Mouse (Mus musculus) liver, embryonic 14.5 days (tissue): ENCODE data around the gene Aven. TPM values are rescaled to one million over a fixed set of nuclear protein-coding genes. Genes with fewer than 3 reads are reported as not detected.
"Not testable (repeated sequence)": the region's sequence is repeated elsewhere in the genome, so short reads cannot be mapped to it uniquely, and the experiment has no call there.

ENCODE experiments used
- ATAC-seq: fragments of 200-750 bp; cut with Nextera tagmentation; 2 replicates; pipeline ENCODE4 v1.8.0; 2017; ENCODE audit warnings: moderate number of reproducible peaks, mild to moderate bottlenecking, moderate library complexity; ENCODE audit not compliant: insufficient read depth
- DNase-seq, 3 experiments: peaks; one replicate each; pipeline ENCODE4 v3.0.0-alpha.2; 2012 to 2013; ENCODE audit warnings: low read depth in 3 of 3, low spot score in 3 of 3
- H3K27ac ChIP-seq: fragments of 300-500 bp; sonication (generic); 2 replicates; pipeline ENCODE4 v1.5.1; 2014; ENCODE audit warnings: moderate library complexity, mild to moderate bottlenecking, control low read depth, inconsistent platforms
- H3K27me3 ChIP-seq: fragments of 300-500 bp; sonication (generic); 2 replicates; pipeline ENCODE4 v1.6.1; 2014; ENCODE audit warnings: mild to moderate bottlenecking, low read length, moderate library complexity; ENCODE audit not compliant: control insufficient read depth, insufficient read depth
- H3K36me3 ChIP-seq: fragments of 300-500 bp; sonication (generic); replicated peaks from 2 replicates; pipeline ENCODE4 v1.6.1; 2014; ENCODE audit warnings: low read depth; ENCODE audit not compliant: control insufficient read depth, insufficient read depth
- H3K4me1 ChIP-seq, 2 experiments: fragments of 200-500 bp in 1 of 2; fragments of 300-500 bp in 1 of 2; sonication (generic) in 1 of 2; replicated peaks; 2 replicates each; pipeline ENCODE4 v1.6.1; 2012 to 2014; ENCODE audit warnings: antibody characterized with exemption in 1 of 2, inconsistent platforms in 1 of 2, low read length in 1 of 2; ENCODE audit not compliant: control insufficient read depth in 2 of 2, insufficient read depth in 2 of 2
- H3K4me2 ChIP-seq: fragments of 300-500 bp; sonication (generic); 2 replicates; pipeline ENCODE4 v1.6.1; 2014; ENCODE audit warnings: low read depth, mild to moderate bottlenecking, control low read depth, moderate library complexity
- H3K4me3 ChIP-seq, 2 experiments: fragments of 200-500 bp in 1 of 2; fragments of 300-500 bp in 1 of 2; sonication (generic) in 1 of 2; 2 replicates each; pipeline ENCODE4 v1.5.1; 2012 to 2014; ENCODE audit warnings: low read depth in 2 of 2, low read length in 2 of 2, mild to moderate bottlenecking in 2 of 2, control low read depth in 1 of 2, inconsistent platforms in 1 of 2, moderate library complexity in 1 of 2; ENCODE audit not compliant: insufficient read depth in 1 of 2
- H3K9ac ChIP-seq: fragments of 300-500 bp; sonication (generic); replicated peaks from 2 replicates; pipeline ENCODE4 v1.6.1; 2014; ENCODE audit warnings: mild to moderate bottlenecking, control low read depth, moderate library complexity
- H3K9me3 ChIP-seq: fragments of 300-500 bp; sonication (generic); 2 replicates; pipeline ENCODE4 v1.6.1; 2016; ENCODE audit warnings: low read length, mixed read lengths; ENCODE audit not compliant: control insufficient read depth
- CTCF ChIP-seq: IDR thresholded peaks from 2 replicates; pipeline ENCODE4 v1.5.1; 2016; ENCODE audit warnings: antibody characterized with exemption, low read depth, control low read depth
- EP300 ChIP-seq: IDR thresholded peaks from 2 replicates; pipeline ENCODE4 v1.6.1; 2016; ENCODE audit warnings: antibody characterized with exemption, low read depth
- WGBS: fragments of 180-500 bp; shearing (Covaris S2); extraction: QIAGEN DNeasy Blood & Tissue Kit; methylation state at CpG from one replicate; pipeline ENCODE4 v1.1.7; 2014; ENCODE audit not compliant: insufficient replicate concordance; 5-methylcytosine and 5-hydroxymethylcytosine counted together
- polyA plus RNA-seq, 2 experiments: library from polyadenylated mRNA; depleted of rRNA in 1 of 2; stranded (reverse) in 1 of 2; unstranded in 1 of 2; fragments of >200 nt; fragmentation: Nextera tagmentation in 1 of 2; extraction: Ambion mirVana in 1 of 2; gene quantifications; 2 replicates each; pipeline versions ENCODE4 v1.2.1 to v1.2.3; 2012 to 2014

Gene Aven
- polyA plus RNA-seq, 2 experiments: 5.9 to 8.6 TPM

DNA sequence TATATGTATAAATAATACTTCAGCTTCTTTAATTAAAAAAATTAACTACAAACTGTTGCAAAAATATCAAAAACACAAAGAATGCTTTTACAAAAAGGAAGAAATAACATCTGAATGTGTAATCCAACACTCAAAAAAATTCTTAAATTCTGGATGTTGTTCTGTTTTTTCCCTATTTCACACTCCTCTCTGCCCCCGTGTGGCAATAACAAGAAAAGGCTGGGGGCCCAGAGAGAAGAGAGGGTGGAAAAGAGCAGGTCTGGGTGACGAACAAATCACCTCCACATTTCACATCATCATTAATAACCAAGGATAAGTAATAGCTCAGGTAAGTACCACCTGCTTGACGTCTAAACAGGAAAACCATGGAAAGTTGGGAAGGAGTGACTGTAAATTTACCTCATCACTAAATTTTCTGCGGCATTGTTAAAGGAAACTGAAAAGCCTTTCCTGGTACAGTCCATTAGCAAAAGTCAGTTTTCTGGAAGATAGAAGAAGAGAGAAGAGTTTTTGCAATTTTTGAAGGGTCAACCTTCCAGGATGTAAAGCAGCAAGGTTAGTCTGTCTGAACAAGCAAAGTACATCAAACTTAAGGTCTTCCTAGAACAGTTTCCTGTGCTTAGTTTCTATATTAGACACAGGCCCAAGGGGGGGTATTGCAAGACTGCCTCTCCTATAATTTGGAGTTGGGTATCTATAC is 43.0 kb upstream of the Aven start:
- no peak overlapping the region for H3K4me3 ChIP-seq
- no peak for ATAC-seq
- no peak for TF ChIP-seq EP300
- TF ChIP-seq CTCF: peak; percentile 48
- H3K36me3 ChIP-seq: no peaks in the 10 kb centered on the region
- no peak overlapping the region for H3K9ac ChIP-seq
- no peaks in the 10 kb centered on the region for H3K27me3 ChIP-seq
- H3K9me3 ChIP-seq: no peaks in the 10 kb centered on the region
- WGBS: 26% methylated on average over 4 of the region's 4 CpGs
- H3K4me2 ChIP-seq: no peak overlapping the region
- DNase-seq: peak in 1 of 3 experiments; percentile 22
- peaks cover 0 to 2% of the 10 kb centered on the region in 2 experiments; a peak in 2 of 4 replicates for H3K4me1 ChIP-seq
- no peak overlapping the region for H3K27ac ChIP-seq

DNA sequence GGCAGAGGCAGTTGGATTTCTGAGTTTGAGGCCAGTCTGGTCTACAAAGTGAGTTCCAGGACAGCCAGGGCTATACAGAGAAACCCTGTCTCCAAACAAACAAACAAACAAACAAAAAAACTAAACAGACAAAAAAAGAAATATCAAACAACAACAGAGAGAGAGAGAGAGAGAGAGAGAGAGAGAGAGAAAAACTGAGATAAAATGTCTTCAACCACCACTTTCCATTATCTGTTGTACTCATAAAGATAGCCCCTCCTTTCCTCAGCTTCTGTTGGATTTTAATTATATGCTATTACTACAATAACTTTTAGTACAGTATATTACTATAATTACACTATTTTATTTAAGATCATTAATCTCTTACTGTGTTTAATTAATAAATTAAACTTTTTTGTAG is 40.3 kb upstream of the Aven start:
- H3K9ac ChIP-seq, ATAC-seq, H3K9me3 ChIP-seq, H3K4me1 ChIP-seq, H3K36me3 ChIP-seq, H3K27me3 ChIP-seq, H3K4me2 ChIP-seq, DNase-seq, H3K4me3 ChIP-seq, H3K27ac ChIP-seq: not testable (repeated sequence)

GRCm38 (mm10) chr2:112454125-112454861 is 38.5 kb upstream of the Aven start:
- DNase-seq: no peak
- no peak for TF ChIP-seq CTCF
- TF ChIP-seq EP300: no peak
- peaks cover 3 to 7% of the 10 kb centered on the region in 2 experiments for H3K4me1 ChIP-seq
- H3K9ac ChIP-seq: peak overlapping the region; percentile 98
- H3K4me3 ChIP-seq: peak overlapping the region; percentile 93 to 100
- H3K4me2 ChIP-seq: peak overlapping the region; percentile 88
- H3K27me3 ChIP-seq: no peaks in the 10 kb centered on the region
- no peaks in the 10 kb centered on the region for H3K36me3 ChIP-seq
- WGBS: 27% methylated on average over 17 of the region's 17 CpGs
- no peaks in the 10 kb centered on the region for H3K9me3 ChIP-seq
- peak overlapping the region; percentile 62 for H3K27ac ChIP-seq
- ATAC-seq: peak; percentile 57

DNA sequence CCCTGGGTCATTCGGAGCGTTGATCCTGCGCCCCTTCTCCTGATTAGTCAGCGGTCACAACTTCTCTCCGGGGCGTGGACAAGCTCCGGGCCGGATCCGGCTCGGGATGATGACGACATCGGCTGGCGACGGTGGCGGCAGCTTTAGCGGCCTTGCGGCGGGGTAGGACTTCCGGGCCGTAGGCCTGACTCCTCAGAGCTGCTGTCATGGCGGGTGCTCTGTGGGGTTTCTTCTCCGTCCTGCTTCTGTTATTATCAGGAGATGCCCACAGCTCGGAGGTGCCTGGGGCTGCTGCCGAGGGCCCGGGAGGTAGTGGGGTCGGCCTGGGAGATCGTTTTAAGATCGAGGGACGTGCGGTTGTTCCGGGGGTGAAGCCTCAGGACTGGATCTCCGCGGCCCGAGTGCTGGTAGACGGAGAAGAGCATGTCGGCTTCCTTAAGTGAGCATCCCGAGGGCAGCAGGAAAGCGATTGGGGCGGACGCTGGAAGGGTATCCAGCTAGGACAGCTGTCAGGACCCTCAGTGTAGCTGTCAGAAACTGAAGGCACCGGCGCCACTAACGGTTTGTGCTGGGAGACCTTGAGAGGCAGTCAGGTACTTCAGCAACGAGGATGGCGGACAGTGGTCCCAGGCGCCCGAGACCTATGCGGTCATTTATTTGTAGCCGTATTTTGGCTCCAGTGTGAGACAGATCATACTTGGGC is 37.8 kb upstream of the Aven start, which contains the start of gene Emc7:
Gene Emc7, plus strand, starts transcription at position 136 of the 703 bp plus-strand sequence.
- DNase-seq: peak; percentile 91 to 92 (median 92)
- Histone ChIP-seq H3K4me1 (peaks cover 3 to 7% of the 10 kb centered on the region in 2 experiments), H3K36me3 (peaks cover 2% of the 10 kb centered on the region), H3K27ac (peak within 1 kb of the TSS; percentile 62), H3K27me3 (no peaks in the 10 kb centered on the region), H3K4me3 (peak within 1 kb of the TSS; percentile 93 to 100), H3K9me3 (no peaks in the 10 kb centered on the region), H3K4me2 (peak within 1 kb of the TSS; percentile 88), H3K9ac (peak within 1 kb of the TSS; percentile 98)
- ATAC-seq: peak; percentile 99
- under 1% methylated on average over 49 of the region's 49 CpGs for WGBS
- no peak for TF ChIP-seq CTCF

GRCm38 (mm10) chr2:112460557-112460956 is 32.2 kb upstream of the Aven start:
- no peak for DNase-seq
- Histone ChIP-seq H3K4me2 (no peak overlapping the region), H3K27ac (no peak overlapping the region), H3K36me3 (peaks cover 27% of the 10 kb centered on the region), H3K4me1 (peaks cover 2 to 7% of the 10 kb centered on the region in 2 experiments), H3K27me3 (no peaks in the 10 kb centered on the region), H3K9ac (no peak overlapping the region), H3K4me3 (no peak overlapping the region), H3K9me3 (no peaks in the 10 kb centered on the region)
- TF ChIP-seq CTCF: 0 out of 2 replicates have a peak, but pooled peaks have one; percentile 3
- no peak for TF ChIP-seq EP300
- ATAC-seq: no peak
- WGBS: 75% methylated on average over 3 of the region's 3 CpGs
